8 mouse cellular contexts compared by ENCODE assay signal in the genomic region with DNA sequence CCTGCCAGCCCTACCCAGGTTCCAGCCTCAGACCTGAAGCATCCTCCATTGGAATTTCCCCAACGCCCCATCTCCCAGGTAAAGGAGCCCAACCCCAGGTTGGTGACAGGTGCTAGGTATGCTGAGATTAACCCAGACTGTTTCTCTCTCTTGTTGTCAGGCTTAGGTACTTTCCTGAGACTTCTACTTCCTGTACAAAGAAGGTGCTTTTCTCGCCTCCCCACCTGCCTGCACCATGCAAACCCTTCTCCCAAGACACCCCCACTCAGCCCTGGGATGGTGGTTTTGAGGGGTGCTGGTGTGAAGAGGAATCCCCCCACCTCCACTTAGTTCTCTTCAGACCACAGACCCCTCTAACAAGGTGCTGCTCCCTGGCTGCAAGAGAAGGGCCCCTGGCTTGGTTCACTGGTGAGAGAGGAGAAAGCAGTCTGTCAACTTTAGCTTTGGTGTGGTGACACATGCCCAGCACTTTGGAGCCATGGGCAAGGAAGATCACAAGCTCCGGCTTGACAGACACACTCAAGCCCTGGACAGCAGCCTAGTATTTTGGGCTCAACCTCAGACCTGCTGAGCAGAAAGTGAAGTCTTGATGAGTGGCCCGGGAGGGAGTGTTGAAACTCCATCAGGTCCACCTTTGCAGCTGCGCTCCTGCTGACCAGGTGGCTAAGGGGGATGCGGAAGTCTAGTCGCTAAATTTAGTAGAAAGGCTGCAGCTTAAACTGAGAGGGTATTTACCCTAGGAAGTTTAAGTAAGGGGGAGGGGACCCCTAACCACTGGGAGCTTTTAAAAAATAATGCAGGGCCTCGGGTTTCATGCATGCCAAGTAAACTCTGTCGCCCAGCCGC. TPM values are rescaled to one million over a fixed set of nuclear protein-coding genes. Genes with fewer than 3 reads are reported as not detected.
DNase-seq lines count a peak whose midpoint lies in the region; ATAC-seq lines count a peak whose summit lies in the region.

No protein-coding gene starts in this region.

- H3K9ac ChIP-seq in heart, embryonic 16.5 days (ENCODE audit: low read length): peak overlapping the region; percentile 66
- peak overlapping the region; percentile 11; the same call in 1 of the 2 replicates for H3K9ac ChIP-seq in lung, embryonic 15.5 days

- H3K4me2 ChIP-seq in heart, embryonic 16.5 days (ENCODE audit: low read depth, low read length): peak overlapping the region; percentile 45
- peak overlapping the region; percentile 40 for H3K4me2 ChIP-seq in lung, embryonic 15.5 days

- WGBS in heart, embryonic 16.5 days: 21% methylated on average over 10 of the region's 10 CpGs
- 22% methylated on average over 10 of the region's 10 CpGs for WGBS in lung, embryonic 15.5 days

- 0 out of 2 replicates have a peak, but pooled peaks cover 3% of the 10 kb centered on the region for H3K36me3 ChIP-seq in heart, embryonic 16.5 days (ENCODE audit: control insufficient read depth, insufficient read depth)
- H3K36me3 ChIP-seq in lung, embryonic 15.5 days: peaks cover 12% of the 10 kb centered on the region; the same call in 1 of the 2 replicates

- peak; percentile 62 for ATAC-seq in CD4-positive, CD25-positive, alpha-beta regulatory T cell, adult 4 months
- ATAC-seq in heart, embryonic 16.5 days (replicated peaks; ENCODE audit: extremely low read depth, insufficient read depth, low FRiP score): peak; percentile 12
- no peak for ATAC-seq in lung, embryonic 15.5 days (ENCODE audit: borderline replicate concordance, extremely low read depth, low FRiP score, low TSS enrichment)

- no peaks in the 10 kb centered on the region for H3K9me3 ChIP-seq in heart, embryonic 16.5 days (replicated peaks; ENCODE audit: control insufficient read depth, low read length)
- H3K9me3 ChIP-seq in lung, embryonic 15.5 days: no peaks in the 10 kb centered on the region

- DNase-seq in adrenal gland, postnatal 25 days: peak; percentile 24
- no peak for DNase-seq in adrenal gland, postnatal 10 days
- DNase-seq in thymus, postnatal 36 days: peak; percentile 73 to 79
- no peak for DNase-seq in gastrocnemius, postnatal 4 days (ENCODE audit: low spot score in 2 of 2)
- DNase-seq in cerebellum, postnatal 14 days: no peak

- no peaks in the 10 kb centered on the region for H3K27me3 ChIP-seq in heart, embryonic 16.5 days (ENCODE audit: control insufficient read depth, insufficient read depth, low read length)
- H3K27me3 ChIP-seq in lung, embryonic 15.5 days: no peaks in the 10 kb centered on the region

- H3K4me3 ChIP-seq in heart, embryonic 16.5 days (ENCODE audit: low read length): peak overlapping the region; percentile 2; the same call in 1 of the 2 replicates
- no peak overlapping the region; the same call in 1 of the 2 replicates for H3K4me3 ChIP-seq in lung, embryonic 15.5 days

- H3K27ac ChIP-seq in heart, embryonic 16.5 days (ENCODE audit: low read length): peak overlapping the region; percentile 95
- peak overlapping the region; percentile 95 for H3K27ac ChIP-seq in lung, embryonic 15.5 days

- peaks cover 65% of the 10 kb centered on the region for H3K4me1 ChIP-seq in heart, embryonic 16.5 days (ENCODE audit: control insufficient read depth, insufficient read depth, low read length)
- H3K4me1 ChIP-seq in lung, embryonic 15.5 days: peaks cover 67% of the 10 kb centered on the region

RNA-seq across cellular contexts. Expression of a gene that starts 14.5 kb away (rescaled TPM):
- total RNA-seq in adrenal gland, postnatal 25 days (2021): 165 and 167 TPM in 2 replicates
- 100 to 1,000 TPM; 116 to 144 TPM for total RNA-seq in adrenal gland, postnatal 10 days (2021)
- polyA plus RNA-seq in CD4-positive, CD25-positive, alpha-beta regulatory T cell, adult 4 months (2017; shearing (Covaris generic)): 10 to 100 TPM; 61.0 to 96.6 TPM
- 31.9 and 38.3 TPM in 2 replicates for polyA plus RNA-seq in heart, embryonic 16.5 days (2015; fragmentation: Nextera tagmentation; extraction: Ambion mirVana)
- 64.5 and 65.2 TPM in 2 replicates for polyA plus RNA-seq in lung, embryonic 15.5 days (2015; fragmentation: Nextera tagmentation; extraction: Ambion mirVana)
- 100 to 1,000 TPM in 1 of 2 experiments, 10 to 100 TPM in 1; 90.6 to 107 TPM for total RNA-seq in gastrocnemius, postnatal 4 days (2021)

RNA-seq across cellular contexts. Expression of a gene that starts 14.6 kb away (rescaled TPM):
- total RNA-seq in adrenal gland, postnatal 25 days (2021): 5.6 and 6.1 TPM in 2 replicates
- 10 to 100 TPM; 13.3 to 13.4 TPM for total RNA-seq in adrenal gland, postnatal 10 days (2021)
- polyA plus RNA-seq in CD4-positive, CD25-positive, alpha-beta regulatory T cell, adult 4 months (2017; shearing (Covaris generic)): 1 to 10 TPM; 2.3 to 5.2 TPM
- polyA plus RNA-seq in heart, embryonic 16.5 days (2015; fragmentation: Nextera tagmentation; extraction: Ambion mirVana): 8.5 and 13.7 TPM in 2 replicates
- 3.1 and 5.7 TPM in 2 replicates for polyA plus RNA-seq in lung, embryonic 15.5 days (2015; fragmentation: Nextera tagmentation; extraction: Ambion mirVana)
- 10 to 100 TPM; 28.2 to 36.2 TPM for total RNA-seq in gastrocnemius, postnatal 4 days (2021)

RNA-seq across cellular contexts. Expression of a gene that starts 48.3 kb away (rescaled TPM):
- total RNA-seq in adrenal gland, postnatal 25 days (2021): 86.4 and 93.1 TPM in 2 replicates
- total RNA-seq in adrenal gland, postnatal 10 days (2021): 10 to 100 TPM; 67.8 to 68.1 TPM
- polyA plus RNA-seq in CD4-positive, CD25-positive, alpha-beta regulatory T cell, adult 4 months (2017; shearing (Covaris generic)): 10 to 100 TPM; 81.6 to 97.8 TPM
- 51.1 and 53.0 TPM in 2 replicates for polyA plus RNA-seq in heart, embryonic 16.5 days (2015; fragmentation: Nextera tagmentation; extraction: Ambion mirVana)
- polyA plus RNA-seq in lung, embryonic 15.5 days (2015; fragmentation: Nextera tagmentation; extraction: Ambion mirVana): 65.3 and 69.2 TPM in 2 replicates
- 10 to 100 TPM; 74.3 to 79.9 TPM for total RNA-seq in gastrocnemius, postnatal 4 days (2021)

Comparison
In these comparisons a context has a peak if more than half of its experiments do, and no peak if none do; other contexts are left out.
1. DNase-seq: peak in adrenal gland, postnatal 25 days (single experiment) and thymus, postnatal 36 days (2 of 2); none in adrenal gland, postnatal 10 days (single experiment), gastrocnemius, postnatal 4 days (0 of 2) and cerebellum, postnatal 14 days (0 of 2).